Mouse (Mus musculus) urinary bladder, postnatal 36 days (tissue): ENCODE measurements at regions not wholly inside any gene's neighbourhood (a gene's known extent, or its start where the extent isn't known, plus 50 kb on each side); places are given as distances from the start of the nearest gene placed in this dataset.

Source experiments
- DNase-seq, 2 experiments: peaks; one replicate each; pipeline ENCODE4 v3.0.0; 2022; ENCODE audit warnings: low spot score in 2 of 2, mixed read lengths in 1 of 2

DNA sequence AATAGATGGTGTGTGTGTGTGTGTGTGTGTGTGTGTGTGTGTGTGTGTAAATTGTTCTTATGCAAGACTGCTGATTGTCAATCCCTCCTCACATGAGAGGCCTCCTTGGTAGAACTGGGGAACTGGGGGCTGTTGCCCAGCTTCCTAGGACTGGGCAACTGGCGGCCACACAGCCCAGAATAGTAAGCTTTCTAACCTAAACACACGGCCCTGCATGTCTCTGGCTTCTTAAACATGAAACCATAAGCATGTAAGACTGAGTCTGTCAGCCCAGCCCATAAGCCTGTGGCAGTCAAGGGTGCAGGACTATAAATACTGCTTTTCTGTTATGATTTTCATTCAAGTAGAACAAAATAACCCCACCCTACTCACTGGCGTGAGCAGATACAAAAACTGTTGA, 60.7 kb downstream of the Ifng start:
- DNase-seq, result no peak

DNA sequence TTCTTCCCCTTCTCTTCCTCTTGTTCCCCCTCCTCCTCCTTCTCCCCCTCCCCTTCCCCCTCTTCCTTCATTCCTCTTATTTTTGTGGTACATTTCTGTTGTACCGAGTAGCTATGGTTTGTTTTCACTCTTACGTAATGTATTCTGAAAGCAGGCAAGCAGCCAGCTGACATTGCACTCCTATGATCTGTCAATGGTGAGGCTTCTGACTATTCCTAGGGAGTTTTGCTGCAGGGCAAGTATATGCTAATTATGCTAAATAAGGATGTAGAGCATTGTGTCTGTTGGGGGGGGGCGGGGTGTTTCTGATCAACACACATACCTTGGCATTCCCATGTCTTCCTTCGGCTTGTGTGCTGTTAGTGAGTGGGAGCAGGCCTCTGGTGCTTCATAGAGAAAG, 64.0 kb downstream of the Ifng start:
- no peak for DNase-seq

DNA sequence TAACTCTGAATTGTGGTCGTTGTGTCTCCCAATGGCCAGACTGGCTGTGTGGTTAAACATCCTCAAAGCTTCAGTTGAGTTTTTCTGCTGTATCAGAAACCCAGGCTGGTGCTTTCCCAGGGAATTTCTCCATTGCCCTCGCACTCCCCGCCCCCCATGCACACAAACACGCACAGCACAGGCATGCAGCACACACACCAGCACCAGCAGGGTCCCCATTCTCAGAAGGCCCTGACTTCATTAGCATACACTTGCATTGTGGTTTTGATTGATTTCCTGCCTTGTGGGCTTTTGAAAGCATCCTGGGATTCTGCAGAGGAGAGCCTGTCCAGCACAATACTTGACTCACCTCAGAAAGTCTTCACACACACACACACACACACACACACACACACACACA, 65.3 kb downstream of the Ifng start:
- no peak for DNase-seq

DNA sequence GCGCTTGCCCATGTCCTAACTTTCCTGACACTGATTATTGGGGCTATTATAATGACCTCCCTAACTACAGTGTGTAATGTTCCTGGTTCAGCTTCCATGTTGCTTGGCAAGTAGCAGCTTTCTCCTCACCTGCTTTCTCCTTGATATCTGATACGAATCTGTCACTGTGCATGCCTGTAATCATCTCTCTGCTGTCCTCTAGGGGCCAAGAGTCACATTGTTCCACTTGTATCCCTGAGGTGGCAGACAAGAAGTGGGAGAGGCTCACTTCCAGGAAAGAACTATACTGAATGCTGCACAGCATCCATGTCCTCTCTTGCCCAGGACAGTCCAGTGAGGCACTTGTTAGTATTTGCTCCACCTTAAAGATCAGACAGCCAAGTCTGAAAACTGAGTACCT, 66.8 kb downstream of the Ifng start:
- no peak for DNase-seq

DNA sequence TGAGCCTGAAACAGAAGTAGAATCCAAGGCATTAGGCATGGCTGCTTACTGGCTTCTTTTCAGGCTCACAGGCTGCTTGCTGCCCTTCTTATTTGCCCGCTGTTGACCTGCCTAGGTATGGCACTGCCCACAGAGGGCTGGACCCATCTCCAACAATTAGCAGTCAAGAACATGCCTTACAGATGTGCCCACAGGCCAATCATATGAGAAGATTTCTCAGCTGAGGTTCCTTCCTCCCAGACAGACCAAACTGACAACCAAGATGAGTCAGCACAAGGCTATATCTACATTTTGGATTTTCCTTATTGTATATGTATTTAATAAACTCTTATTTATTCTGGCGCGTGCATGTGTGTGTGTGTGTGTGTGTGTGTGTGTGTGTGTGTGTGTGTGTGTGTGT, 76.0 kb downstream of the Ifng start:
- no peak for DNase-seq

DNA sequence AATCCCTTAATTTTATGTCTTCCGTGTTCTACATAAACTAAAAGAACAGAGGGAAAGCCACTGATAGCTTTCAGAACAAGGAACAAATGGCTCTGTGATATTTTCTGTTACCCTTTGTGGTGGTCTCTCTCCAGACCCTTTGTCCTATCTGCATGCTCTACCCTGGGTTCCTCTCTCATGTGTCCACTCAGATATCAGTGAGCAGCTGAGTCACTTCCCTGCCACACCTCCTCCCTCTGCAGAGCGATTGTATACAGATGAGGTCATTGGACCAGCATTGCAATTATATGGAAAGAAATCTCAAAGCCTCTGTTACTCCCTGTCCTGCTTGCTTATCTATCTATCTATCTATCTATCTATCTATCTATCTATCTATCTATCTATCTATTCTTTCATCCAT, 77.1 kb downstream of the Ifng start:
- DNase-seq, result no peak

DNA sequence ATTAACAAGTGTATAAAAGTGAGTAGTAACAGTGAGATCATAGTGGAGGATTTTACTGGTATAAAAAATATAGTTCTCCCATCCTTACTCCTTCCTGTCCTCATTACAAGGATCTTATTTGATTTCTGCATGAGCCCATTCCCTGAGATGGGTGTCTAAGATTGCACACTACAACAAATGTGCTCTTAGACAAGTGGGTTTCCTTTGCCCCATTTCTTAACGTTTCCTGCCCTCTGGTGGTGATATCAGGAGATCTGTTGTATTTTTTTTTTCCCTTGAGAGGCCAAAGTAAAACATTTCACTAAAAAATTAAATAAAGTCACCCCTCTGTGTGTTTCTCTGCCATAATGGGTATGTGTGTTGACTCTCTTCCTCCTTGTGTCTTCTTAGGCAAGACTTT, 105.1 kb downstream of the Ifng start:
- DNase-seq, result no peak

DNA sequence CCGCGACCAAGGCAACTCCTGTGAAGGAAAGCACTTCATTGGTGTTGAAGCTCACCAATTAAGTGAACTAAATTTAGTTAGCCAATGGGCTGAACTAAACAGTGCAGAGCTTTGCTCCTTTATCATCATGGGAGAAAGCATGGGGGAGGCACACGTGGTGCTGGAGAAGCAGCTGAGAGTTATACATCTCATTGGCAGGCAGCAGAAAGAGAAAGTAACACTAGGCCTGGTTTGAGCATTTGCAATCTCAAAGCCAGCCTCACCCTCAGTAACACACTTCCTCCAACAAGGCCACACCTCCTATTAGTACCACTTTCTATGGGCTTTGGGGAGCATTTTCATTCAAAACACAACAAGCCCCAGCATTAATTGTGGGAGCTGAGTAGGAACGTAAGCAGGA, 109.4 kb downstream of the Ifng start:
- DNase-seq, result no peak

DNA sequence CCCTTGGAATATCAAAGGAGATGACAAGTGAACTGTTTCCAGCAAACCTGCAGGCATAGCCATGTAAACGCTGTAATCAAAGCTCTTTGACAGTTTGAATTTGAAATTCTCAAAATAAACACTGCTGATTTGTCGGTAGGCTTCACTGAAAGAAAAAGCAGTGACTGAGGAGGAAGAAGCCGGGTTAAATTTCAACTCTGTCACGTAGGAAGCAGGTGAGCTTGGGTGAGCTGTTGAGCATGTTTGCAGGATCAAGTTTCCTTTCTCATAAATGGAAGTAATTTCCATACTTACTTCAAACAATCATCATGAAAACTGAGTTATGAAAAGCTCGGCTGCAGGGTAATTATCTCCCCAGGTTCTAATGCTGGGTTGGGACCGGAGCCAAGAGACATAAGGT, 118.0 kb downstream of the Ifng start:
- DNase-seq, result no peak

DNA sequence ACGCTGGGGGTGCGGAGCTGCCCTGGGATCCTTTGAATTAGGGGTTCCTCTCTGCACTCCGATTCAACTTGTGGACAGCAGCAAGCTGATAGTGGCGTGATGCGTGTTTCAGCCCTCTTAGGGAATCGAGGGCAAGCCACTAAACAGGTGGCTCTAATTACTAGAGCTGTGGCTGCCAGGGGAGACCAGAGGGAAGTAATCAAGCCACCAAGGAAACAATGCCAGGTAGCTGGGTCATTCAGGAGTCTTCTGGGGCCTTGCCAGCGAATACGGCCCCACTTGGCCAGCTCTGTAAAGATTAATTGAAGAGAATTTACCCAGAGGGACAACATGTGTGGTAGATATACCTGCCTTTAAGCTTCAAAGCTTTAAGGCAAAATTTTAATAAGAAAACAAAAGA, 123.2 kb downstream of the Ifng start:
- DNase-seq, result no peak

DNA sequence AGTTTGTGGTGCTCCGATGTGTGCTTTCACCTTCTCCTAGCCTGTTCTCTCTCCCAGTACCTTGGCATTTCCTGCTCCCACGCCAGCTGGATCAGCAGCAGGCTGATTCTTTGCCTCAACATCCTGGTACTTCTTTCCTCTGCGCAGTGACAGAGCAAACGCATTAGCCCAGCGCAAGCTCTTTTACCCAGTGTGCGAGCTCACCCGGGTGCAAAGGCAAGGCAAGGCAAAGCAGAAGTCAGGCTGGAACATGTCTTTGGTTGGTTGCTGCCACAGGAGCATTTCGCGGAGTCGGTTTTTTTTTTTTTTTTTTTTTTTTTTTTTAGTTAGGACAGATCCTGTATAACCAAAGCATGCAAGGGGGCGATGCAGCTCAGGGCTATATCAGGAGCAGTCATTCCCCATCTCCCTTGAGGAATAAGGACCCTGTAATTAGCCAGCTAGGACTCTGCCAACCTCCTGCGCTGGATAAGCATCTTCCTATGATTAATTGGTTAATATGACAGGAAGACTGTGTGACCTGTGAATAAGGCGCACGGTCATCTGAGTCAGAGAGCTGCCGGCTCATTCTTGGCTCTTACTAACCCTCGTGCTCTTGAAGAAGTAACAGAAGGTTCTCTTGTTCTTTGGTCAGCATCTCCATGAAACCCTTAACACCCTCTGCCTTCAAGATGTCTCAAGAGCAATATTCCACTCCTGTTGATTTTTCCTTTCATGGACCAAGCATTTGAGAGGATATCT, 123.9 kb downstream of the Ifng start:
- peak; percentile 34 to 67 for DNase-seq

DNA sequence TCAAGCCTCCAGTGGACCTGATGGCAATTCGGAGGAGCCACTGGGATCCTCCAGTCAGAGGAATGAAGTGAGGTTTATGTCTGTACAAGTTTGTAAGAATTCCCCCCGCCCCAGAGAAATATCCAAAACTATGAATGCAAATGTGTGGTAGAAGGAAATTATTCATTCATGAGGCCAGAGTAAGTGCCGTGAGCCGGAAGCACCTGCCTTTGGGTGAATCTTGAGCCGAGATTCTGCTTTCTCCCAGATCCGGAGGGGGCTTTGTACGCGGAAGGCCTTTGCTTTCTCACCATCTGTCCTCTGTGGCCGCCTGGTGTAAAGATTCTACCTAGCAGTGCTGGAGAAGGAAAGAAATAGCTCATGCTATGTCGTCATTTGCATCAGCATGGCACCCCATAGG, 127.8 kb downstream of the Ifng start:
- DNase-seq, result no peak

DNA sequence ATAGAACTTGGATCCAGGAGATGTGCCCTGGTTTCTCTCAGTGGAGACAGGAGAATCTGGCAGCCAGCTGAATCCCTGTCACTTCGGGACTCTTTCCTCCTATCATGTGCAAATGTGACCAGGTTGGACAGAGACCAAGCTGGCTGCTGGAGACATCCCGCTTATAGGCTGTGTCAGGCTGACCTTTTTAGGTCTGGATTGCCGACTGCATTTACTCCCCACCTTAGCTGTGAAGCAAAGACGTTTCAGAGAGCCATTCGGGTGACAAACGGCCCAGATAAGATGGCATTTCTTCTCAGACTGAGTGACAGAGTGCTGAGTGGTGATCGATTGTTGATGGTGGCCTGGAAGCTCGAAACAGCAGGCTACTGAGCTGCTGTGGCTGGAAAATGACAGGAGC, 128.6 kb downstream of the Ifng start:
- DNase-seq, result no peak

DNA sequence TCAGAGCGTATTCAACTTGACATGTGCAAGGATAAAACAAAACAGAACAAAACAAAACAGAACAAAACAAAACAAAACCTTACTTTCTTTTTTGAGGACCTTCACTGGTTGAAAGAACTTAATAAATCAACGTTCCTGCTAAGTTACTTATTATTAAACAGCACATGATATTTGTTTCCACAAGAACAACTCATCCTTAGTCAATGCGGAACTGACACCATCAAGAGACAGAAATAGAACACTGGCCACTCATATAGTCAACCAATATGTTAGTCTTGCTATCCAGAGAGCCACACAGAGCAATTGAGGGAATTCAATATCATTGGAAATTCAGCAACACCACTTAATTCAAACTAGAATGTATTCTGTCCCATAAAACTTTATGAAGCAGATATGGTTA, 132.4 kb downstream of the Ifng start:
- no peak for DNase-seq

DNA sequence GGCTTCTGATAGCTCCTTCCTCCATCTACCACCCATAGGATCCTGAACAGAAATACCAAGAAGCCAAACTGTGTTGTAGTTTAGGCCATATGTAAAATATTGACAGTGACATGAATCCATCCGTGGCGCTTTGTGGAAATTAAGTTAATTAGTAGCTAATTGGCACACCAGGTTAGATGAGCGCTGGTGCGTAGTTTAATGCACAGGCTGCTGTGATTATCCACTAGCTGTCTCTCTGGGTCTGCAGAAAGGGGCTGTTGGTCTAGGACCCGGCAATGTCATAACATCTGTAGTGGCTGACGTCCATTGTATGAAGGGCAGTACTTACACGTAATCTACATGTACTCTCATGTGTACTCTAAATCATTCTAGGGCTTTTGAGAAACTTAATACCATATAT, 134.7 kb downstream of the Ifng start:
- DNase-seq, result no peak

DNA sequence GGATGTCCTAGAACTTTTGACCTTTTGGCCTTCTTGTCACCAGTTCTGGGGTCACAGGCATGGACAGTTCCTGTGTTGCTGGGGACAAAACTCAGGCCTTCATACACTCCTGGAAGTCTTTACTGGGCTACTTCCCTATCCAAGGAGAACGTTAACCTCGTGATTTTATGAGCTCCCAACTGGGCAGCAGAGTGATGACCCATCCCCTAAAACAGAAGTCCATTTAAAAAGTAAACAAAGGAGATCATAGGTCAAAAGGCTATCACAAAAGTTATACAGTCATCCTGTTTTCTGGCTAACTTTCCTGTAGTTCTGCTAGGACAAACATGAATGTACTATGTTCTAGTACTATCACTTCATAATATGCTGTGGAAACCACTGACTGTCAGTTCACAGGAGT, 140.5 kb downstream of the Ifng start:
- no peak for DNase-seq

DNA sequence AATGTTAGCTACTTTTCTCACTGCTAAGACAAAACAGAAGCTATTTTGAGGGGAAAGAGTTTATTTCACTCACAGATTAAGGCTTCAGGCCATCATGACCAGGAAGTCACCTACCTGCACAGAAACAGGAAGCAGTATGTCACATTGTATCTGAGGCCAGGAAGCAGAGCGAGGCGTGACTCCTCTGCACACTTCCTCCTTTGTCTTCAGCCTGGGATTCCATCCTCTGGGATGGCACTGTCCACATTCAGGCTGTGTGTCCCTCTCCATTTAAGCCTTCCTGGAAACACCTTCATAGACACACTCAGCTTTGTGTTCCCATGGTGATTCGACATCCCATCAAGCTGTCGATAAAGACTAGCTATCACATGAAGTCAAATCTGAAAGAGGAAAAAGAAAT, 145.0 kb downstream of the Ifng start:
- DNase-seq, result no peak

DNA sequence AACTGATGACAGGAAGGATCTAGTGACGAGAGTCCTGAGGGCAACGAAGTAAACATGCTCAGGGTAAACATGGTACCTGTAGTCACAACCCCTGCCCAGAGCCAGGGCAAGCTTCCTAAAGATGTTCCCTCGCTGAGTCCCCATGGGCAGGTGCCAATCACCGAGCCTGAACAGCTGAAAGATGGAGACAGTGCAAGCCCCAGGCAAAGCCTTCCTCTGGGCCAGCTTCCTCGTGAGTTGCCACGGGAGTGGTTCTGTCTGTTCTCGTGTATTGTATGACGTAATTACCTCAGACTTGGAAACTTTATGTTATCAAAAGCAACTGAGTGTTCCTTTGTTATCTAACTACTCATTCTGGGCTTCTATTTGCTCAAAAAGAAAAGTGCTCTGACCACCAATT, 147.4 kb downstream of the Ifng start:
- no peak for DNase-seq

DNA sequence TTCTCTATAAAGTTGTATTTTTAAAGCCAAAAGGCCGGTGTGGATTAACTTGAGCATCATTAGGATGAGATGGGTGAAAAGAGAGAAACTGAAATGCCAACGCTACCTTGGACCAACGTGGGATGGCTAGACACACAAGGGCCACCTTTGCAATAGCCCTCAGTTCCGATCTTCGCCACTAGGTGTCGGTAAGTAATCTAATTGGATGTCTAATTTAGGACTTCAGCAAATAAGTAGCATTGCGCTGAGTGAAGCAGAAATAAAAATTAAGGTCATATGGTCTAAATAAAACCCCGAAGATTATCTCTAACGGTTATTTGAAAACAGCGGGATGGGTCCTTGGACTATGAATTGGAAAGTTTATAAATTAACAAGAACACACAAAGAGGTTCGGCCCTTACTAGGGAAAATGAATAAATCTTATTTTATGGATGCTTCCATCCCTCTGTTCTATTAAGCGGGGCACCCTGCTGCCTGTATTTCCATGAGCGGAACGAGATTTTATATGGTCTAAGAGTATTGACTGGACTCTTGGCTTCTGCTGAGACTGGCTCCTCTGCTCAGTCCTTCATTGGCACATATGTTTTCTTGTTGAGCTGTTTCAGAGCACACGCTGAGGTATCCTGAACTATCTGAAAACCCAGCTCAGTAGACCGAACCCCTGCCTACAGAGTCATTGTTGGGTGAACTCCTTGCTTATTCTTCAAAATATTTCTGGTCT, 152.0 kb downstream of the Ifng start:
- DNase-seq, result peak; percentile 80 to 81

DNA sequence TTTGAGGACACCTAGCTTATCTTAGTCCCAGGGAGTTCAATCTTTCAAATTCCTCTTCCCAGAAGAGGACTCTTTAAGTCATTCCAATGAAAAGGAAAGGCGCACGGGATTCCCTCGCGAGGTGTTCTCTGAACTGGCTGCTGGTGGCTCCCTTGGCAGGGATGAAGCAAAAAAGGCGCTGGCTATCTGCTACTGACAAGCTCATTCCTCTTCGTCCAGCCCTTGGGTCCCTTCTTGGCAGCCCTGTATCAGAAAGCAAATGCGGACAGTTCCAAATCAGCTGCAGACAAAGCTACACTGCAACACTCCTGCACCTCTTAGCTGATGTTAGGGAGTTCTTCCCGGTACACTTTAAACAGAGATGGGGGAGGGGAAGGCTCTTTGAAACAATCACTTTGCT, 155.4 kb downstream of the Ifng start:
- no peak for DNase-seq

DNA sequence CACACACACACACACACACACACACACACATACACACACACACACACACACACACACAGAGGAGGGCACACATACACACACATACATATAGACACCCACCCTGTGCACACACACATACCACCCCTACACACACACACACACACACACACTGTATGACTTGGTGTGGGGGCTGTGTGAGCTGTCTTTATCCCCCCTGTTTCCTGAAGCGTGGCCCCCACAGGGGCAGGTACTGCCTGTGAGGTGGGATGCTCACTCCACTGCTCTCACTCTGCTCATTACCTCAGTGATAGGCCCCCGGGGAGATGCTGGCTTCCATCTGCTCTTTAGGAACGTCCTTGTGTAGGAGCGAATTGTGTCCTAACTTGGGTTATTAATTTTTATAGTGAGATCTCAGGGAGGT, 157.7 kb downstream of the Ifng start:
- DNase-seq, result no peak

DNA sequence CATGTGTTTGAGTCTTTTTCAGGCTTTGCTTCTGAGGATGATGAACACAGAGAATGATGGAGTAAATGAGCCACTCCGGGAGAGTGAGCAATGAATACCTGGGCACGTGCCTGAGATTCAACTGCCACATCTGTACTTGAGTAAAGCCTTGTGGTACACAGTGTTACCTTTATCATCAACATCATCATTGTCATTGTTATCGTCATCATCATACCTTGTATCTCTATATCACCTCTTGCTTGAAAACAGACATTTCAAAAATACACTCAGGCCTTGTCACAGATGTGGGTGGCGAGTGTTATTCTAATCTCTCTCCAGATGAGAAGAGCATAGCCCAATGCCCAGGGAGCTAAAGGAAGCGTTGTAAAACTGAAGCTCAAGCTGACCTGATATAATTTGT, 158.4 kb downstream of the Ifng start:
- DNase-seq, result no peak

DNA sequence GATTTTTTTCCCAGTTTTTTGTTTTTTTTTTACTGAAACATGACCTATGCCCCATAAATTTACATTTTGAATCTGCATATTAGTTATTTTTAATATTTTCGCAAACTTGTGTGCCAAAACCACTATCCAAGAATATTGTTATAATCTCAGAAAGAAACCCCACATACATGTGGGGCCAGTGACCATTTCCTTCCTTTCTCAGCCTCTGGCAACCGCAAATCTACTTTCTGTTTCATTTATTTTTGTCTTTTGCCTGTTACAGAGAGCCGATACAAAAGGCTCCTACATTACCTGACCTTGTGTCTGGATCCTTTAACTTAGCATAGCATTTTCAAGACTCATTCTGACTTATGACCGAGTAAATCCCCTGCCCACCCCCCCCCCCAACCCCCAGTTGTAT, 158.8 kb downstream of the Ifng start:
- DNase-seq, result no peak

DNA sequence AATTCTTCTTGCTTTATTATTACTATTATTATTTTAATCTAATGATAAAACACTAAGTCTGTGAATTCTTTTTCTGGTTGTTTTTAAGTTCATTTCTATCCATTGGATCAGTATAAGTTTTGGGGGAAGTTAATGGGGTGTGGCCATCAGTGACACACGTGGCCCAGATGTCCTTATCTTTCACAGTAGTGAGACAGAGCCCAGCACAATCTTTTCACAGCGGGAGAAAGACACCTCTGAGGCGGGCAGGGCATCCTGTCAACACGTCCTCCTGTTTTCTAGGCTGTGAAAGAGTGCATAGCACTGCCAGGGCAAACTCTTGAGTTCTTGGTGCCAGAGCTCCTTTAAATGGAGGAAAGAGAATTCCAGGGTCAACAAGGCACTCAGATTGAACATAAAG, 162.1 kb downstream of the Ifng start:
- DNase-seq, result no peak
